Mouse (Mus musculus) Patski (cell line): ENCODE results near the gene Wdr20. TPM values are rescaled to one million over a fixed set of nuclear protein-coding genes. Genes with fewer than 3 reads are reported as not detected.
"Not testable (repeated sequence)": the region's sequence is repeated elsewhere in the genome, so short reads cannot be mapped to it uniquely, and the experiment has no call there.

Experiments used
- ATAC-seq: fragments of 100-300 bp; one replicate; pipeline ENCODE4 v1.8.0; 2021
- CTCF ChIA-PET: fragments of 350-600 bp; sonication (Branson Sonifier 250); formaldehyde crosslinking; loops from one replicate; lab custom pipeline; 2022; ENCODE audit warnings: inconsistent platforms; lab: Charles Lee
- POLR2A ChIA-PET: fragments of 350-600 bp; sonication (Branson Sonifier 250); formaldehyde crosslinking; loops from one replicate; lab custom pipeline; 2022; ENCODE audit warnings: antibody characterized with exemption, inconsistent platforms; lab: Charles Lee
- DNase-seq: peaks from one replicate; pipeline ENCODE4 v3.0.0-alpha.2; 2011; ENCODE audit warnings: low read depth, low spot score
- H3K27me3 ChIP-seq: fragments of 371-371 bp; one replicate; pipeline ENCODE4 v1.5.1; 2021
- CTCF ChIP-seq: fragments of 100-300 bp; IDR thresholded peaks from one replicate; pipeline ENCODE4 v1.5.1; 2021
- in situ Hi-C: fragments of 300-500 bp; cut with MboI; formaldehyde crosslinking; loops from 3 replicates; pipeline ENCODE4 v1.11.1; 2018; ENCODE audit warnings: low pct_unique_long_range_greater_than_20kb, mixed read lengths
- polyA plus RNA-seq: library from polyadenylated mRNA; unstranded; gene quantifications from one replicate; pipeline ENCODE4 v1.2.3, GENCODE M21; 2021

Wdr20 gene
- polyA plus RNA-seq, 1 experiment from 2014 or later: 30.2 TPM

GRCm38 (mm10) chr12:110711270-110711669, 26.5 kb upstream of the Wdr20 start:
- no peak for DNase-seq
- POLR2A ChIA-PET: interaction anchor here (0.6 to 0.7 kb wide), 2 partner anchors 24 to 97 kb away, joined by 3 to 4 read pairs; no protein-coding TSS in a partner anchor
- TF ChIP-seq CTCF: no peak
- in situ Hi-C loops: no loop called here
- ATAC-seq: no peak
- CTCF ChIA-PET: interaction anchor here (1.3 kb wide), 1 partner anchor 8 kb away, joined by 3 read pairs; the partner anchor contains the start of gene Hsp90aa1
- H3K27me3 ChIP-seq: no peaks in the 10 kb centered on the region

- H3K27me3 ChIP-seq: no peaks in the 10 kb centered on the region
- in situ Hi-C loops: no loop called here
- CTCF ChIA-PET: no interaction called here
- DNase-seq: no peak
- TF ChIP-seq CTCF: no peak
- POLR2A ChIA-PET: no interaction called here
- ATAC-seq: no peak
These were observed 24.0 kb upstream of the Wdr20 start for GRCm38 (mm10) chr12:110713784-110714183.

GRCm38 (mm10) chr12:110714215-110714614, 23.5 kb upstream of the Wdr20 start:
- POLR2A ChIA-PET: no interaction called here
- in situ Hi-C loops: no loop called here

GRCm38 (mm10) chr12:110716004-110716403, 21.7 kb upstream of the Wdr20 start:
- in situ Hi-C loops: no loop called here

More at GRCm38 (mm10) chr12:110714215-110714614, 23.5 kb upstream of the Wdr20 start:
- DNase-seq (no peak), ATAC-seq (no peak)
- TF ChIP-seq CTCF: no peak
- no peaks in the 10 kb centered on the region for H3K27me3 ChIP-seq
- CTCF ChIA-PET: no interaction called here

GRCm38 (mm10) chr12:110725051-110725450, 12.7 kb upstream of the Wdr20 start:
- in situ Hi-C loops: no loop called here
- TF ChIP-seq CTCF: no peak
- no peak for DNase-seq
- ChIA-PET CTCF (no interaction called here), POLR2A (no interaction called here)
- H3K27me3 ChIP-seq: no peaks in the 10 kb centered on the region
- no peak for ATAC-seq

More at GRCm38 (mm10) chr12:110716004-110716403, 21.7 kb upstream of the Wdr20 start:
- ChIA-PET CTCF (interaction anchor here (1.0 to 1.9 kb wide), 3 partner anchors 13 to 83 kb away, joined by 3 to 5 read pairs (median 4); no protein-coding TSS in a partner anchor), POLR2A (no interaction called here)
- ATAC-seq (no peak), DNase-seq (no peak)
- no peaks in the 10 kb centered on the region for H3K27me3 ChIP-seq
- no peak for TF ChIP-seq CTCF

DNA sequence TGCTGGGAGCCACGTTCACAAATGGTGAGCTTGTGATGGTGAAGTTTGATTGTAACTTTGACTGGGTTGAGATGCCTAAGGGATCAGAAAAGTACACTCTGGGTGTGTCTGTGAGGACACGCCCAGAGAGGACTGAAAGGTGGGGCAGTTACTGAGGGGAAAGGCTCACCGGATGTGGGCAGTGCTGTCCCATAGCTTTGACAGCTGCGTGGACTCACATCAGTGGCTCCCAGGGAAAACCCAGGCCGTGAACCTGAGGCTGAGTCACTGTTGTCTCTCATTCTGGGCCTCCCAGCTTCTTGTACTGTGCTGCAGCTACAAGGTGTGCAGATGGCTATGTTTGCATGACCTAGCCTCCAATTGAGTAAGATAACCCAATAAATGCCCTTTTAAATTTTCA, 12.3 kb upstream of the Wdr20 start:
- ChIA-PET POLR2A (no interaction called here), CTCF (no interaction called here)
- ATAC-seq (no peak), DNase-seq (no peak)
- in situ Hi-C loops: no loop called here
- TF ChIP-seq CTCF: no peak
- H3K27me3 ChIP-seq: no peaks in the 10 kb centered on the region

DNA sequence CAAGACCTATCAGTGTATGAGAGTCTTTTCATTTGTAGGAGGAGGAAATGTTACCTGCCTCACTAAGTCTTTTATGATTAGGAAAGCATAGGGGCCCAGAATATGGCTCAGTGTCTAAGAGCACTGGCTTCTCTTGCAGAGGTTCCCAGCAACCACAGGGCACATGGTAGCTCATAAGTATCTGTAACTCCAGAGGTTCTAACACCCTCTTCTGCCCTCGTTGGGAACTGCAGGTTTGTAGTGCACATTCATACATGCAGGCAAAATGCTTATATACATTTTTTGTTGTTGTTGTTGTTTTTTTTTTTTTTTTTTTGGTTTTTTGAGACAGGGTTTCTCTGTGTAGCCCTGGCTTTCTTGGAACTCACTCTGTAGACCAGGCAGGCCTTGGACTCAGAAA, 11.3 kb upstream of the Wdr20 start:
- ChIA-PET CTCF (no interaction called here), POLR2A (no interaction called here)
- no peak for ATAC-seq
- no peaks in the 10 kb centered on the region for H3K27me3 ChIP-seq
- in situ Hi-C loops: no loop called here
- TF ChIP-seq CTCF: no peak
- DNase-seq: no peak

- ChIA-PET POLR2A (interaction anchor here (0.7 kb wide), 1 partner anchor 73 kb away, joined by 7 read pairs; no protein-coding TSS in a partner anchor), CTCF (interaction anchor here (1.3 kb wide), 2 partner anchors 17 to 19 kb away, joined by 4 to 5 read pairs; no protein-coding TSS in a partner anchor)
- H3K27me3 ChIP-seq, DNase-seq, ATAC-seq: not testable (repeated sequence)
- in situ Hi-C loops: loop anchor here (10.0 kb wide), 1 partner anchor 112 kb away; the partner anchor contains the start of gene Mok
These were observed 4.5 kb upstream of the Wdr20 start for GRCm38 (mm10) chr12:110733254-110733653.

- ATAC-seq: no peak
- ChIA-PET CTCF (interaction anchor here (1.3 to 1.9 kb wide), 2 partner anchors 34 to 107 kb away, joined by 3 to 4 read pairs; partner anchors contain the start of gene Hsp90aa1), POLR2A (interaction anchor here (1.2 kb wide), 1 partner anchor 34 kb away, joined by 3 read pairs; the partner anchor contains the start of gene Hsp90aa1)
- in situ Hi-C loops: loop anchor here (10.0 kb wide), 1 partner anchor 108 kb away; the partner anchor contains the start of gene Mok
- no peak for TF ChIP-seq CTCF
- no peak for DNase-seq
- H3K27me3 ChIP-seq: no peaks in the 10 kb centered on the region
These were observed 1.1 kb upstream of the Wdr20 start for GRCm38 (mm10) chr12:110736641-110737040.

GRCm38 (mm10) chr12:110738158-110738921, 596 bp downstream of the Wdr20 start:
- no peaks in the 10 kb centered on the region for H3K27me3 ChIP-seq
- ATAC-seq: peak; percentile 19
- in situ Hi-C loops: loop anchor here (10.0 kb wide), 1 partner anchor 106 kb away; the partner anchor contains the start of gene Mok
- no peak for TF ChIP-seq CTCF
- ChIA-PET POLR2A (interaction anchor here (0.7 to 1.5 kb wide), 4 partner anchors 32 to 71 kb away, joined by 3 to 4 read pairs (median 3); no protein-coding TSS in a partner anchor), CTCF (interaction anchor here (0.9 to 1.9 kb wide), 2 partner anchors 103 to 105 kb away, joined by 3 to 4 read pairs; partner anchors contain the start of gene Mok)
- no peak for DNase-seq
